Mouse (Mus musculus) brain, embryonic 14.5 days (tissue): ENCODE measurements at regions not wholly inside any gene's neighbourhood (a gene's known extent, or its start where the extent isn't known, plus 50 kb on each side); places are given as distances from the start of the nearest gene placed in this dataset.
A peak's percentile ranks its signal among the peaks of the same experiment; 100 is the strongest.

Experiments used
- DNase-seq: peaks from one replicate; pipeline ENCODE4 v3.0.0-alpha.2; 2011; ENCODE audit warnings: low read depth
- CTCF ChIP-seq: fragments of 200-500 bp; IDR thresholded peaks from 2 replicates; pipeline ENCODE4 v1.5.1; 2012; ENCODE audit warnings: inconsistent platforms, mild to moderate bottlenecking, moderate library complexity, borderline replicate concordance; ENCODE audit not compliant: insufficient read depth, insufficient read length; ENCODE audit errors: extremely low read depth
- POLR2A ChIP-seq: fragments of 200-500 bp; IDR thresholded peaks from 2 replicates; pipeline ENCODE4 v1.6.1; 2012; ENCODE audit warnings: mild to moderate bottlenecking, inconsistent platforms, borderline replicate concordance; ENCODE audit not compliant: poor library complexity, insufficient read depth, insufficient read length, severe bottlenecking; ENCODE audit errors: extremely low read depth

DNA sequence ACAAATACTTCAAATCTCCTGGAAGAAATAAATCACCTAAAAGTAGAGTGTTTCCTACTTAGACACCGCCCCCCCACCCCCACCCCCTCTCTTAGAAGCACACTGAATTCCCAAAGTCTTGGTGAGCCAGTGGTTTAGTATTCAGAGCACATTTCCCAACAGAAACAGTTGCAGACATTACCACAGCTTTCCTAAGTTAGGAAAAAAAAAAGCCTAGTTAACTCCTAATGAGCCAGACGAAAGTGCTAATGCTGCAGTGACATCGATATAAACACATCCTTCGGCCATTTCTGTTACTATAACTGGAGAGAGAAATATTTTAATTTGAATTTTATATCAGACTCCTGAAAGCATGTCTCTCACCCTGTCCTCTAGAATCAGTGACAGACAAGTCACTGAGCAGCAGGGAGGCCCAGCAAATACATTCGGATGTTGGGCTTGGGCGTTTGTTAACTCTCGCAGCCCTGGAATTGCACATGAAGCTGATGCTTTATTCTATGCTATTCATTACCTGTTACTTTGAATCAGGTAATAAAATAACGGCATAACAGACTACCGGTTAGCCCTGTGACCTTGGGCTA lies 305.8 kb upstream of the Ldb2 start:
- DNase-seq = peak; percentile 90
- no peak for TF ChIP-seq POLR2A
- TF ChIP-seq CTCF = no peak

GRCm38 (mm10) chr5:45103763-45104428 lies 304.4 kb upstream of the Ldb2 start:
- TF ChIP-seq CTCF (no peak), POLR2A (no peak)
- DNase-seq = peak; percentile 58

GRCm38 (mm10) chr5:45102661-45103060 lies 303.2 kb upstream of the Ldb2 start:
- TF ChIP-seq CTCF = no peak
- TF ChIP-seq POLR2A = no peak
- DNase-seq = peak; percentile 75

- TF ChIP-seq POLR2A = no peak
- no peak for TF ChIP-seq CTCF
- peak; percentile 61 for DNase-seq
Observed at GRCm38 (mm10) chr5:45101777-45102176, 302.3 kb upstream of the Ldb2 start.

GRCm38 (mm10) chr5:45099082-45099481 lies 299.6 kb upstream of the Ldb2 start:
- no peak for DNase-seq
- TF ChIP-seq POLR2A = no peak
- no peak for TF ChIP-seq CTCF

DNA sequence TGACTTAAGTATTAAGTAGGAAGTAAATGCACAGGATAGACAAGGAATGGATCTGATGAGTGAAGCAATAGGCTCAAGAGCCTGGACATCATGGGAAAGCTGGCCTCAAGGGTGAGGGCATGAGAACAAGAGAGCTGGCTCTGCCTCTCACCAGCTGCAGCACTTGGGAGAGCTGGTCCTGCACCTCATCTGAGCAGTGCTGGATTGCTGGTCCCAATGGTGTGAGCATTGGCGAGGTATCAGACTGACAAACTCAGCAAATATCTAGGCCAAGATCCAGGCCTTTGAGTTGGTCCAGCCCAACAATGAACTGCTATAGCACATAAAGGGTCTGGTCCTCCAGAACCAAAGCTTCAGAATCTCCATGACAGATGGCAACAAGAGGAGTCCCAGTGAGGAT lies 298.5 kb upstream of the Ldb2 start:
- TF ChIP-seq POLR2A = no peak
- no peak for TF ChIP-seq CTCF
- DNase-seq = no peak

DNA sequence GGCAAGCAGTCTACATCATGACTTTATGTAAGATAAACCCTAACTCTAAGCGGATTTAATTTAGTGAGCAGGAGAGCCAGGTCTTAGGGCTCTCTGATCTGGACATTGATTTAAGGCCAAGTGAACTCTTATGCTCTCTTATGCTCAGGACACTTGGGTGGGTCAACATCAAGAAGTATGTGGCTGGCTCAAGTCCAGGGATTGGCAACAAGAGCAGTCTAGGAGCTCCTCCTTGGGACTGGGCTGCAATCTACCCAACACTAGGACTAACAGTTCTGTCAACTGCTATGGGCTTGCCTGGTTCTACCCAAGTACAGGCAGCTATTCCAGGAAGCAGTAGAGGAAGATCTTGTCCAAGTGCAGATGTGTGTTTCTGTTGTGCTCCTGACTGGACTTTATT lies 285.3 kb upstream of the Ldb2 start:
- DNase-seq = no peak

GRCm38 (mm10) chr5:45082601-45083000 lies 283.1 kb upstream of the Ldb2 start:
- no peak for DNase-seq
- TF ChIP-seq POLR2A = no peak
- no peak for TF ChIP-seq CTCF

More for the DNA sequence above, 285.3 kb upstream of the Ldb2 start:
- TF ChIP-seq CTCF (no peak), POLR2A (no peak)

GRCm38 (mm10) chr5:45076347-45076890 lies 276.9 kb upstream of the Ldb2 start:
- DNase-seq = no peak
- TF ChIP-seq CTCF (no peak), POLR2A (no peak)

DNA sequence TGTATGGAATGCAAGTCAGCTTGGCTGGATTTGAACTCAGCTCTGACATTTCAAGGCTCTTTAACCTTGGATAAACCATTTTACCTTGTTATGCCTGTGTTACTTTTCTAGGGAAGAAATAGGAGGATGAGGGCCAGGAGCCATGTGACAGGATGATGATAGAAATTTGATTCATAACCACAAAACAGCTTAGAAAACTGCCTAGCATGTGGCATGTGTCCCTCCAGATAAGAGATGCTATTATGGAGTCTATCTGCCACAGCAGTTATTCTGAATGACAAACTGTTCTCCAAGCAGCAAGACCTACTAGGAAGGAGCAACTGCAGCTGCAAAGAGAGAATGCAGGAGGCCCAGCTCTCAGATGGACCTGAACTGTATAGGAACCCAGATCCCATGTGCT lies 275.7 kb upstream of the Ldb2 start:
- no peak for DNase-seq
- TF ChIP-seq CTCF (no peak), POLR2A (no peak)

DNA sequence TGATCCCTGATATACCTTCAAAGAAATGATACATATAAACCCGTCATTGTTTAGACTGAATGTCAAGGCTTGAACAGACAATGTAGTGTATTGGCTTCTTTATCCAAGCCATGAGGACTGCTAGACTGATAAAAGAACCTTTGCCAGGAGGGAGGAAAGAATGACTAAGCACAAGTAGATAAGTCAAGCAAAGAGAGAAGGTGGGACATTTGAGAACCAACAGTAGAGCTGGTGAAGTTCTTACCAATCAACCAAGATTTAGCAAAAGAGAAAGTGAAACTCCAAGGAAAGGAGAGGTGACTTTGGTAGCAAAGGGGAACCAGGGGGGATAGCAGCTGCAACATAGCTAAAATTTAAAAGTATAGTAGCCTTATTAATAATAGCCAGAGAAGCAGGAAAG lies 273.0 kb upstream of the Ldb2 start:
- DNase-seq = no peak
- TF ChIP-seq CTCF = no peak
- TF ChIP-seq POLR2A = no peak
